Mouse (Mus musculus) embryonic fibroblast, embryonic 13.5 days (primary cell): ENCODE data around the gene Nek5.

Experiments
- CTCF ChIP-seq: IDR thresholded peaks from 2 replicates; pipeline ENCODE4 v1.5.1; 2011; ENCODE audit warnings: mild to moderate bottlenecking, control low read depth, low read length, moderate library complexity, borderline replicate concordance; ENCODE audit not compliant: insufficient read depth
- POLR2A ChIP-seq: IDR thresholded peaks from 2 replicates; pipeline ENCODE4 v1.6.1; 2011; ENCODE audit warnings: low read depth, mild to moderate bottlenecking, control low read depth, low read length, moderate library complexity

- TF ChIP-seq POLR2A (no peak), CTCF (no peak)
Observed at GRCm38 (mm10) chr8:22148367-22148740, 23.5 kb upstream of the Nek5 start.
